Mouse (Mus musculus) liver, postnatal 0 days (tissue): ENCODE data around the gene Nr4a1. TPM values are rescaled to one million over a fixed set of nuclear protein-coding genes. Genes with fewer than 3 reads are reported as not detected.

ENCODE experiments used
- ATAC-seq: fragments of 200-750 bp; cut with Nextera tagmentation; 2 replicates; pipeline ENCODE4 v1.8.0; 2017; ENCODE audit warnings: mild to moderate bottlenecking, moderate library complexity
- DNase-seq: peaks from one replicate; pipeline ENCODE4 v3.0.0-alpha.2; 2016
- H3K27ac ChIP-seq: fragments of 300-500 bp; sonication (generic); 2 replicates; pipeline ENCODE4 v1.5.1; 2014; ENCODE audit warnings: antibody characterized with exemption, moderate library complexity, mild to moderate bottlenecking, low read depth
- H3K27me3 ChIP-seq: fragments of 300-500 bp; sonication (generic); 2 replicates; pipeline ENCODE4 v1.6.1; 2014; ENCODE audit warnings: low read length, control low read depth, mixed read lengths; ENCODE audit not compliant: insufficient read depth
- H3K36me3 ChIP-seq: fragments of 300-500 bp; sonication (generic); replicated peaks from 2 replicates; pipeline ENCODE4 v1.6.1; 2014; ENCODE audit warnings: mild to moderate bottlenecking, control low read depth, low read length, moderate library complexity, mixed read lengths; ENCODE audit not compliant: insufficient read depth
- H3K4me1 ChIP-seq: fragments of 300-500 bp; sonication (generic); 2 replicates; pipeline ENCODE4 v1.6.1; 2014; ENCODE audit warnings: antibody characterized with exemption, mild to moderate bottlenecking, control low read depth; ENCODE audit not compliant: insufficient read depth
- H3K4me2 ChIP-seq: fragments of 300-500 bp; sonication (generic); 2 replicates; pipeline ENCODE4 v1.6.1; 2014; ENCODE audit warnings: low read depth, mild to moderate bottlenecking, low read length, moderate library complexity, mixed read lengths
- H3K4me3 ChIP-seq: fragments of 300-500 bp; sonication (generic); 2 replicates; pipeline ENCODE4 v1.5.1; 2014; ENCODE audit warnings: low read depth, low read length
- H3K9ac ChIP-seq: fragments of 300-500 bp; sonication (generic); replicated peaks from 2 replicates; pipeline ENCODE4 v1.6.1; 2014; ENCODE audit warnings: mild to moderate bottlenecking, moderate library complexity
- H3K9me3 ChIP-seq: fragments of 300-500 bp; sonication (generic); 2 replicates; pipeline ENCODE4 v1.6.1; 2016; ENCODE audit warnings: mild to moderate bottlenecking, control low read depth, low read length, mixed read lengths
- CTCF ChIP-seq: sonication (generic); IDR thresholded peaks from 2 replicates; pipeline ENCODE4 v1.5.1; 2016; ENCODE audit warnings: antibody characterized with exemption, low read depth
- EP300 ChIP-seq: IDR thresholded peaks from 2 replicates; pipeline ENCODE4 v1.6.1; 2016; ENCODE audit warnings: antibody characterized with exemption, low read depth, mild to moderate bottlenecking
- WGBS: fragments of 180-500 bp; shearing (Covaris S2); extraction: QIAGEN DNeasy Blood & Tissue Kit; methylation state at CpG from one replicate; pipeline ENCODE4 v1.1.7; 2014; ENCODE audit not compliant: insufficient replicate concordance; 5-methylcytosine and 5-hydroxymethylcytosine counted together
- polyA plus RNA-seq: library from polyadenylated mRNA; unstranded; fragments of >200 nt; fragmentation: Nextera tagmentation; extraction: Ambion mirVana; gene quantifications from 2 replicates; pipeline ENCODE4 v1.2.1, GENCODE M21; 2015

Nr4a1 gene
- polyA plus RNA-seq, 1 experiment from 2014 or later = 1.1 TPM

- Histone ChIP-seq H3K4me3 (no peak overlapping the region), H3K27ac (no peak overlapping the region), H3K36me3 (peaks cover 48% of the 10 kb centered on the region), H3K4me1 (peaks cover 19% of the 10 kb centered on the region), H3K9me3 (no peaks in the 10 kb centered on the region), H3K4me2 (0 out of 2 replicates have a peak overlapping the region, but pooled peaks have one; percentile 1), H3K9ac (no peak overlapping the region), H3K27me3 (no peaks in the 10 kb centered on the region)
- WGBS = 59% methylated on average over 9 of the region's 9 CpGs
- ATAC-seq (no peak), DNase-seq (peak; percentile 52)
- TF ChIP-seq EP300 = no peak
- peak; percentile 72 for TF ChIP-seq CTCF
Observed at GRCm38 (mm10) chr15:101286129-101286770, 32.2 kb downstream of the Nr4a1 start.

GRCm38 (mm10) chr15:101287361-101287760 is 33.3 kb downstream of the Nr4a1 start:
- Histone ChIP-seq H3K9ac (no peak overlapping the region), H3K4me2 (no peak overlapping the region), H3K4me3 (no peak overlapping the region), H3K27ac (no peak overlapping the region), H3K9me3 (no peaks in the 10 kb centered on the region), H3K27me3 (no peaks in the 10 kb centered on the region), H3K4me1 (peaks cover 19% of the 10 kb centered on the region), H3K36me3 (peaks cover 53% of the 10 kb centered on the region)
- DNase-seq = no peak
- TF ChIP-seq EP300 = no peak
- TF ChIP-seq CTCF = no peak
- no peak for ATAC-seq
- WGBS = 71% methylated on average over 6 of the region's 6 CpGs

GRCm38 (mm10) chr15:101290354-101290753 is 36.3 kb downstream of the Nr4a1 start:
- H3K27me3 ChIP-seq = no peaks in the 10 kb centered on the region
- H3K4me1 ChIP-seq = peaks cover 11% of the 10 kb centered on the region
- H3K4me3 ChIP-seq = no peak overlapping the region
- ATAC-seq = no peak
- no peak overlapping the region for H3K27ac ChIP-seq
- no peak overlapping the region for H3K9ac ChIP-seq
- no peaks in the 10 kb centered on the region for H3K9me3 ChIP-seq
- peaks cover 53% of the 10 kb centered on the region for H3K36me3 ChIP-seq
- DNase-seq = no peak
- no peak for TF ChIP-seq CTCF
- no peak for TF ChIP-seq EP300
- WGBS = 88% methylated on average over 15 of the region's 15 CpGs
- no peak overlapping the region for H3K4me2 ChIP-seq

- no peak for DNase-seq
- WGBS = 69% methylated on average over 3 of the region's 3 CpGs
- no peaks in the 10 kb centered on the region for H3K27me3 ChIP-seq
- H3K27ac ChIP-seq = no peak overlapping the region
- H3K9me3 ChIP-seq = no peaks in the 10 kb centered on the region
- H3K4me3 ChIP-seq = no peak overlapping the region
- H3K4me2 ChIP-seq = no peak overlapping the region
- H3K9ac ChIP-seq = no peak overlapping the region
- no peak for ATAC-seq
- peaks cover 43% of the 10 kb centered on the region for H3K36me3 ChIP-seq
- TF ChIP-seq CTCF = no peak
- TF ChIP-seq EP300 = no peak
- no peaks in the 10 kb centered on the region for H3K4me1 ChIP-seq
Observed at GRCm38 (mm10) chr15:101292012-101292411, 37.9 kb downstream of the Nr4a1 start.

DNA sequence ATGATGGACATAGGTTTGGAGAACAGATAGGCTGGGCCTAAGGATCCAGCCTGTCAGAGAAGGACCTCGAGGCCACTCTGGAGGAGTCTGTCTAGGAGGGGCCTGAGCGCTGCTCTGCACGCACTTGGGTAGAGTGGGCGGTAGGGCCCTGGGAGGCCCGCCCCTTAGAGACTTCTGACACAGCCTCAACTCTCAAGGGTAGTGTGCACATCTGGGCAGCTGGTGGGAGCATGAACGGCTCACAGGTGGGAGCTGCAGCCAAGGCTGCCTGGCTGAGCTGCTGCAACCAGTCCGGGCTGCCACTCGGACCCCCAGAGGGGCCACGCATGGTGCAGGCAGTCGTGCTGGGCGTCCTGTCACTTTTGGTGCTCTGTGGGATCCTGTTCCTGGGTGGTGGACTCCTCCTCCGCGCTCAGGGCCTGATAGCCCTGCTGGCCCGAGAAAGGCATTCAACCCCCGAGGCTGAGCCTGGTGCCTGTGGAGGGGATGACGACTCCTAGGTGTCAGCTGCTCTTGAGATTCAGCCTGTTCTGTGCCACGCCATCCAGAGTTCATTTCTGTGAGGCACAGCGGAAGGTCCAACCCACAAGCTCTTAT is 39.1 kb downstream of the Nr4a1 start, which contains the start of gene 6030408B16Rik:
6030408B16Rik (plus strand) TSS at position 188 of the 597 bp plus-strand sequence.
- H3K4me2 ChIP-seq = peak within 1 kb of the TSS; percentile 44
- TF ChIP-seq EP300 (no peak), CTCF (no peak)
- H3K9ac ChIP-seq = no peak within 1 kb of the TSS
- 63% methylated on average over 18 of the region's 18 CpGs for WGBS
- H3K27me3 ChIP-seq = no peaks in the 10 kb centered on the region
- ATAC-seq (peak; percentile 40; the same call in 1 of the 2 replicates), DNase-seq (peak; percentile 37)
- H3K36me3 ChIP-seq = peaks cover 32% of the 10 kb centered on the region
- no peaks in the 10 kb centered on the region for H3K4me1 ChIP-seq
- H3K4me3 ChIP-seq = no peak within 1 kb of the TSS
- H3K27ac ChIP-seq = no peak within 1 kb of the TSS
- no peaks in the 10 kb centered on the region for H3K9me3 ChIP-seq

GRCm38 (mm10) chr15:101294028-101294894 is 40.2 kb downstream of the Nr4a1 start:
- no peak overlapping the region for H3K4me3 ChIP-seq
- TF ChIP-seq EP300 (no peak), CTCF (no peak)
- ATAC-seq = no peak

More at GRCm38 (mm10) chr15:101294028-101294894, 40.2 kb downstream of the Nr4a1 start:
- WGBS = 58% methylated on average over 16 of the region's 16 CpGs
- H3K27ac ChIP-seq = no peak overlapping the region
- no peaks in the 10 kb centered on the region for H3K27me3 ChIP-seq
- no peak for DNase-seq
- H3K4me1 ChIP-seq = no peaks in the 10 kb centered on the region
- H3K9ac ChIP-seq = no peak overlapping the region
- peaks cover 24% of the 10 kb centered on the region for H3K36me3 ChIP-seq
- peak overlapping the region; percentile 44 for H3K4me2 ChIP-seq
- H3K9me3 ChIP-seq = no peaks in the 10 kb centered on the region
